Mouse (Mus musculus): ENCODE measurements around the gene Pde3b. TPM values are rescaled to one million over a fixed set of nuclear protein-coding genes. Genes with fewer than 3 reads are reported as not detected.

The Pde3b gene
- polyA plus RNA-seq (2012) = 1.8 and 2.1 TPM in 2 replicates

DNA sequence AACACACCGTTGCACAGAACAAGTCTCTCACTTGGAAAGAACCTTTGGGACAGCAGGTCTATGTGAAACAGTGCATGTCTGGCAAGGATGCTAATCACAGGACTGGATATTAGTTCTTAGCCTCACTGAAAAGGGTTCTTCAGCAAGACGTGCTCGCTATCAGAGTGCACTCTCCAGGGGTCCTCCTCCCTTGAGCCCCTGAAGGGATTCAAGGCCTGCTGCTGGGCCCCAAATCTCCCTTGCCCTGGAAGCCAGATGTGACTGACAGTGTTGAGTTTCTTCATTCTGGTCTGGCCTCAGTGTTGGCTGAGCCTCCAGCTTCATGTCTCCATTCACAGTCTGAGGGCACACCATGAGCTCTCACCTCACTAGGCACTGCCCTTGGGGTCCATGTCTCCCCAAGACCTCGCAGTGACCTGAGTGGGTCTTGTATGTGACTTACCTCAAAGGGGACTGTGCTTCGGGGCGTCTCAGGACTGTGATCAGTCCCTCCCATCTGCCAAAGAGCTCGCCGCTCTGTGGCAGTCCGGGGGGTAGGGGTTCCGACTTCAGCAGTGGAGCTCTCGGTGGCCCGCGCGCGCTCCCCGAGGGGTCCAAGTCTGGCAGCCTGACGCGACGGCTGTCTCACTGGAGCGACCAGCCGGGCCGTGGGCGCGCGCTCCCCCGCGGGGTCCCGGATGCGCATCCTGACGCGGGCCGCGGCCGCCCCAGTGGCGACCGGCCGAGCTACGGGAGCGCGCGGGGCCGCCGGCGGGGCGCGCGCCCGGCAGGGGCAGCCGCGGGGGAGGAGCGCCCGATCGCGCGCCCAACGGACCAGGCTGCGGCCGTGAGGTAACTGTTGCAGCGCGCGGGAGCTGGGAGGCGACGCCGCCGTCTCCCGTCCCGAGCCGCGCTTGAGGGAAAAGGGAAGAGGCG lies at the start of gene Pde3b:
Pde3b (plus strand) TSS at position 861 of the 915 bp plus-strand sequence.

DNA sequence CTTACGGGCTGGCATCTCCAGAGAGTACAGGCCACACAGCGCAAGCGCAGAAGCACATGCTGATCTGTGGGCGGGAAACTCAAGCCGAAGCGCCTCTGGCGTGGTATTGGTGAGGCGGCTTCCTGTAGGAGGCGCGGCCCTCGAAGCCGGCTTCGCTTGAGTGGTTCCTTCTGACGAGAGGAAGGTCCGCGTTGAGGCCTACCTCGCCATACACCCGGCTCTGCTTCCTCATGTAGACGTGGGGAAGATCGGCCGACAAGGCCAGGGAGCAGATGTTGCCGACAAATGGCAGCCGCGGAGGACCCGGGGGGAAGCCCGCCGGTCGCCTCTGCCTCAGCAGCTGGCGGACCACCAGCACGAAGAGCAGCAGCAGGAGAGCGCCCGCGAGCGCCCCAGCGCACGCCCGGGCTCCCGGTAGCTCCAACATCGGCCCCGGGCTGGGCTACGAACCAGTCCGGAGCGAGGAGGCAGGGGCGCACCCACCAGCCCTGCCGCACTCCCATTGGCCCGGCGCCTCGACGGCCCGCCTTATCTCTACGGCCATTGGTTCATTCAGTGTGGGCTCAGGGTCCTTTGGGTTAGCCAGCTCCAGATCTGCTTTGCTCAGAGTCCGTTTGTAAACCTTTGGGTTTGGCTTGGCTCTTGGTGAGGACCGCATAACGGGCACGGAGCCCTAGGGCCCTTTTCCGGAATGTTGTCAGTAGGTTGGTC lies 147.6 kb downstream of the Pde3b start, which contains the start of gene Cyp2r1:
Cyp2r1 (minus strand) TSS at position 442 of the 711 bp plus-strand sequence.

Other genes with a start within 250 kb of the Pde3b start
- gene Copb1, start 160.6 kb upstream of the Pde3b start, polyA plus RNA-seq (2012) = 17.7 TPM in 2 replicates
- 9.1 and 10.4 TPM in 2 replicates for gene Psma1, start 139.2 kb upstream of the Pde3b start, polyA plus RNA-seq (2012)
- gene Cyp2r1, start 147.7 kb downstream of the Pde3b start, polyA plus RNA-seq (2012) = 1.8 and 2.6 TPM in 2 replicates
- 0.47 TPM in 1 of 2 replicates, not detected in the other for gene Calca, start 221.1 kb downstream of the Pde3b start, polyA plus RNA-seq (2012)

Measured in megakaryocyte-erythroid progenitor cell, adult 5 weeks (primary cell).